Mouse (Mus musculus) left cerebral cortex, adult 2 months (tissue): ENCODE results near the gene Tmem132d. TPM values are rescaled to one million over a fixed set of nuclear protein-coding genes. Genes with fewer than 3 reads are reported as not detected.
"Not testable (repeated sequence)": the region's sequence is repeated elsewhere in the genome, so short reads cannot be mapped to it uniquely, and the experiment has no call there.

Experiments
- DNase-seq, 2 experiments: peaks; one replicate each; pipeline ENCODE4 v3.0.0; 2021 to 2022; ENCODE audit warnings: low spot score in 2 of 2, mixed read lengths in 1 of 2; ENCODE audit errors: extremely low spot score in 1 of 2
- H3K27ac ChIP-seq: fragments of 200-600 bp; 2 replicates; pipeline ENCODE4 v1.8.1; 2022
- H3K4me3 ChIP-seq: fragments of 200-600 bp; 2 replicates; pipeline ENCODE4 v1.8.1; 2022
- CTCF ChIP-seq: fragments of 200-600 bp; IDR thresholded peaks from 2 replicates; pipeline ENCODE4 v1.8.1; 2022; ENCODE audit warnings: antibody characterized with exemption, mild to moderate bottlenecking, moderate library complexity
- intact Hi-C: fragments of 180-260 bp; cut with DNase I; formaldehyde crosslinking; loops from one replicate; pipeline ENCODE4 v1.15.1; 2025
- total RNA-seq, 2 experiments: library from RNA; stranded (reverse); gene quantifications; 2 replicates each; pipeline ENCODE4 v1.2.3; 2021

Tmem132d gene
- total RNA-seq, 2 experiments from 2014 or later: 57.7 to 59.9 TPM

- no peak overlapping the region for H3K4me3 ChIP-seq
- no peak overlapping the region for H3K27ac ChIP-seq
- TF ChIP-seq CTCF: no peak
- DNase-seq: no peak
- intact Hi-C loops: loop anchor here (5.0 kb wide), 2 partner anchors 125 to 480 kb away; partner anchors contain the start of gene Tmem132d
Observed at GRCm38 (mm10) chr5:127952800-127953199, 480.1 kb downstream of the Tmem132d start.

GRCm38 (mm10) chr5:127950574-127950973 lies 482.3 kb downstream of the Tmem132d start:
- TF ChIP-seq CTCF: no peak
- no peak for DNase-seq
- intact Hi-C loops: loop anchor here (5.0 kb wide), 2 partner anchors 123 to 482 kb away; partner anchors contain the start of gene Tmem132d
- no peak overlapping the region for H3K4me3 ChIP-seq
- H3K27ac ChIP-seq: no peak overlapping the region

- no peak for DNase-seq
- TF ChIP-seq CTCF: peak; percentile 59
- intact Hi-C loops: no loop called here
- Histone ChIP-seq H3K27ac (no peak overlapping the region), H3K4me3 (no peak overlapping the region)
Observed at GRCm38 (mm10) chr5:127947275-127947674, 485.6 kb downstream of the Tmem132d start.

GRCm38 (mm10) chr5:127942171-127942570 lies 490.7 kb downstream of the Tmem132d start:
- intact Hi-C loops, DNase-seq, H3K4me3 ChIP-seq, H3K27ac ChIP-seq: not testable (repeated sequence)

- H3K4me3 ChIP-seq: no peak overlapping the region
- TF ChIP-seq CTCF: peak; percentile 37
- intact Hi-C loops: no loop called here
- H3K27ac ChIP-seq: no peak overlapping the region
- DNase-seq: no peak
Observed at GRCm38 (mm10) chr5:127937914-127938313, 495.0 kb downstream of the Tmem132d start.

GRCm38 (mm10) chr5:127929687-127930086 lies 503.2 kb downstream of the Tmem132d start:
- intact Hi-C loops: no loop called here
- no peak for TF ChIP-seq CTCF
- no peak overlapping the region for H3K4me3 ChIP-seq
- no peak for DNase-seq
- no peak overlapping the region for H3K27ac ChIP-seq

GRCm38 (mm10) chr5:127926686-127927085 lies 506.2 kb downstream of the Tmem132d start:
- H3K4me3 ChIP-seq: no peak overlapping the region

GRCm38 (mm10) chr5:127924106-127924505 lies 508.8 kb downstream of the Tmem132d start:
- intact Hi-C loops: no loop called here
- H3K4me3 ChIP-seq: no peak overlapping the region
- DNase-seq: no peak
- H3K27ac ChIP-seq: no peak overlapping the region
- no peak for TF ChIP-seq CTCF

More at GRCm38 (mm10) chr5:127926686-127927085, 506.2 kb downstream of the Tmem132d start:
- no peak overlapping the region for H3K27ac ChIP-seq
- no peak for TF ChIP-seq CTCF
- no peak for DNase-seq
- intact Hi-C loops: no loop called here

- Histone ChIP-seq H3K4me3 (no peak overlapping the region), H3K27ac (no peak overlapping the region)
- TF ChIP-seq CTCF: no peak
- no peak for DNase-seq
- intact Hi-C loops: no loop called here
Observed at GRCm38 (mm10) chr5:127919171-127919570, 513.7 kb downstream of the Tmem132d start.

- intact Hi-C loops: no loop called here
- DNase-seq: no peak
- TF ChIP-seq CTCF: no peak
- Histone ChIP-seq H3K27ac (no peak overlapping the region), H3K4me3 (no peak overlapping the region)
Observed at GRCm38 (mm10) chr5:127918376-127918775, 514.5 kb downstream of the Tmem132d start.

GRCm38 (mm10) chr5:127914157-127914556 lies 518.7 kb downstream of the Tmem132d start:
- DNase-seq: no peak
- intact Hi-C loops: no loop called here
- H3K4me3 ChIP-seq: no peak overlapping the region
- TF ChIP-seq CTCF: no peak
- no peak overlapping the region for H3K27ac ChIP-seq

GRCm38 (mm10) chr5:127911603-127912002 lies 521.3 kb downstream of the Tmem132d start:
- no peak for TF ChIP-seq CTCF
- intact Hi-C loops: no loop called here
- H3K4me3 ChIP-seq: no peak overlapping the region
- no peak for DNase-seq
- H3K27ac ChIP-seq: no peak overlapping the region

GRCm38 (mm10) chr5:127910356-127910755 lies 522.5 kb downstream of the Tmem132d start:
- Histone ChIP-seq H3K4me3 (no peak overlapping the region), H3K27ac (no peak overlapping the region)
- DNase-seq: no peak
- TF ChIP-seq CTCF: no peak
- intact Hi-C loops: no loop called here
